Mouse (Mus musculus) C2C12 (cell line): ENCODE measurements at regions not wholly inside any gene's neighbourhood (a gene's known extent, or its start where the extent isn't known, plus 50 kb on each side); places are given as distances from the start of the nearest gene placed in this dataset.

Experiments used
- H3K27me3 ChIP-seq: one replicate; pipeline ENCODE4 v1.6.1; 2011; ENCODE audit not compliant: control insufficient read depth, insufficient read depth, insufficient read length
- H3K36me3 ChIP-seq: one replicate; pipeline ENCODE4 v1.6.1; 2011; ENCODE audit not compliant: control insufficient read depth, insufficient read depth
- H3K4me3 ChIP-seq: one replicate; pipeline ENCODE4 v1.5.1; 2011; ENCODE audit warnings: mild to moderate bottlenecking, control low read depth; ENCODE audit not compliant: poor library complexity, insufficient read depth, severe bottlenecking
- H3K79me2 ChIP-seq: one replicate; pipeline ENCODE4 v1.6.1; 2011; ENCODE audit not compliant: control insufficient read depth, insufficient read depth
- H3K79me3 ChIP-seq: one replicate; pipeline ENCODE4 v1.6.1; 2011; ENCODE audit warnings: low read depth, control low read depth
- H3ac ChIP-seq: one replicate; pipeline ENCODE3; 2011; ENCODE audit warnings: low read depth; ENCODE audit not compliant: control insufficient read depth, insufficient read length
- CEBPB ChIP-seq: IDR thresholded peaks from one replicate; pipeline ENCODE4 v1.6.1; 2011; ENCODE audit warnings: low read depth, mild to moderate bottlenecking, control low read depth, moderate library complexity
- CTCF ChIP-seq: IDR thresholded peaks from one replicate; pipeline ENCODE4 v1.5.1; 2011; ENCODE audit not compliant: control insufficient read depth, insufficient read depth, insufficient read length
- FOSL1 ChIP-seq: IDR thresholded peaks from one replicate; pipeline ENCODE4 v1.8.0; 2011; ENCODE audit warnings: mild to moderate bottlenecking, low read length; ENCODE audit not compliant: poor library complexity, insufficient read depth, severe bottlenecking
- MAX ChIP-seq: IDR thresholded peaks from one replicate; pipeline ENCODE4 v1.6.1; 2011; ENCODE audit warnings: mild to moderate bottlenecking, control low read depth
- MYOD1 ChIP-seq: IDR thresholded peaks from one replicate; pipeline ENCODE4 v1.6.1; 2011; ENCODE audit warnings: low read depth; ENCODE audit not compliant: control insufficient read depth, insufficient read length
- MYOG ChIP-seq: IDR thresholded peaks from one replicate; pipeline ENCODE4 v1.6.1; 2011; ENCODE audit not compliant: control insufficient read depth, insufficient read length; ENCODE audit errors: extremely low read depth
- USF1 ChIP-seq: IDR thresholded peaks from one replicate; pipeline ENCODE4 v1.6.1; 2011; ENCODE audit warnings: low read depth, mild to moderate bottlenecking, control low read depth, moderate library complexity

GRCm38 (mm10) chr9:85121059-85121458 is 191.5 kb upstream of the Gm11114 start:
- Histone ChIP-seq H3K79me2 (no peaks in the 10 kb centered on the region), H3K36me3 (no peaks in the 10 kb centered on the region), H3K79me3 (no peaks in the 10 kb centered on the region), H3K4me3 (no peak overlapping the region), H3ac (no peak overlapping the region), H3K27me3 (no peaks in the 10 kb centered on the region)
- TF ChIP-seq MYOD1 (no peak), FOSL1 (no peak), MYOG (no peak), USF1 (no peak), CEBPB (no peak), CTCF (no peak), MAX (no peak)

DNA sequence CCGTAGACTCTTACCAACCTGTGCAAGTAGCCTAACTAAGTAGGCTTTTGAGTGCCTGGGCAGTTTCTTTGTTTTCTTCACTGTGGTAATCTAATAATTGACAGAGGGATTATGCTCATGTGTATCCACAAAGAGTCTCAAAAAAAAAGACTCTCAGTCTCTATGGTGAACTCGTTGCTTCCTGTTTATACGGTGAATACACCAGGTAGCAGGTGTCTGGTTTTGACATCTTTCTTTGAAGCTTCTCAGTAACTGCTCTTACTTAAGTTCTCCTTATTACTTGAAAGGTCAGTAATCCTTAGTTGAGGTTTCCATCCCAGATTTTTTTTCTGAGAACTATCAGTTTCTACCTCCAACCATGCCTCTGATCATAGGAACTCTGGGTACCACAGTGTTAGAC is 188.9 kb upstream of the Gm11114 start:
- TF ChIP-seq MYOG (no peak), FOSL1 (no peak), CTCF (no peak), MAX (no peak), USF1 (no peak), CEBPB (no peak), MYOD1 (no peak)
- Histone ChIP-seq H3ac (no peak overlapping the region), H3K79me2 (no peaks in the 10 kb centered on the region), H3K79me3 (no peaks in the 10 kb centered on the region), H3K4me3 (no peak overlapping the region), H3K36me3 (no peaks in the 10 kb centered on the region), H3K27me3 (no peaks in the 10 kb centered on the region)

GRCm38 (mm10) chr9:85125775-85126174 is 186.8 kb upstream of the Gm11114 start:
- TF ChIP-seq MYOG = no peak
- TF ChIP-seq FOSL1 = no peak
- TF ChIP-seq MYOD1 = no peak
- no peak for TF ChIP-seq MAX
- no peak for TF ChIP-seq USF1
- no peak for TF ChIP-seq CEBPB
- TF ChIP-seq CTCF = no peak
- Histone ChIP-seq H3ac (no peak overlapping the region), H3K79me3 (no peaks in the 10 kb centered on the region), H3K79me2 (no peaks in the 10 kb centered on the region), H3K27me3 (no peaks in the 10 kb centered on the region), H3K36me3 (no peaks in the 10 kb centered on the region), H3K4me3 (no peak overlapping the region)

- Histone ChIP-seq H3K27me3 (no peaks in the 10 kb centered on the region), H3K79me2 (no peaks in the 10 kb centered on the region), H3K36me3 (no peaks in the 10 kb centered on the region), H3K79me3 (no peaks in the 10 kb centered on the region), H3ac (no peak overlapping the region), H3K4me3 (no peak overlapping the region)
- TF ChIP-seq USF1 = no peak
- no peak for TF ChIP-seq FOSL1
- TF ChIP-seq MAX = no peak
- TF ChIP-seq MYOD1 = no peak
- TF ChIP-seq CEBPB = no peak
- TF ChIP-seq MYOG = no peak
- TF ChIP-seq CTCF = no peak
These were observed 186.0 kb upstream of the Gm11114 start for GRCm38 (mm10) chr9:85126541-85126940.

DNA sequence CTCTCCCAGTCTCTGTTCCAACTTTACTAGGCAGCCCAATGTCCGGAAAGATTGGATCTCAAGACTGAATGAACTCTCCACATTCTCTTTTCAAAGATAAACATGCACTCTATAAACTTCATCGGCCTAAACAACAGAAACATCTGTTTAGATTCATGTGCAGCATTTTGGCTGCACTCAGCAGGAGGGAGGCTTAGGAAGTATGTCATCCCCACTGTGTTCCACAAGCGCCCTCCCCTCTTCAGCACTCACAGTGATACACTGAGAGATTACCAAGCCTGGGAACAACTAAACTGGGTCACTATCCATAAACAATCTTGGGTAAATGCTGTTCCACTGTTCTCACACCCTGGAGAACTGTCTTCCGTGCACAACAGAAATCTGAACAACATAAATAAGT is 185.5 kb upstream of the Gm11114 start:
- TF ChIP-seq FOSL1 (no peak), MAX (no peak), MYOG (no peak), CTCF (no peak), MYOD1 (no peak), USF1 (no peak), CEBPB (no peak)
- H3K79me3 ChIP-seq = no peaks in the 10 kb centered on the region
- H3K27me3 ChIP-seq = no peaks in the 10 kb centered on the region
- H3K4me3 ChIP-seq = no peak overlapping the region
- H3K79me2 ChIP-seq = no peaks in the 10 kb centered on the region
- no peaks in the 10 kb centered on the region for H3K36me3 ChIP-seq
- no peak overlapping the region for H3ac ChIP-seq

DNA sequence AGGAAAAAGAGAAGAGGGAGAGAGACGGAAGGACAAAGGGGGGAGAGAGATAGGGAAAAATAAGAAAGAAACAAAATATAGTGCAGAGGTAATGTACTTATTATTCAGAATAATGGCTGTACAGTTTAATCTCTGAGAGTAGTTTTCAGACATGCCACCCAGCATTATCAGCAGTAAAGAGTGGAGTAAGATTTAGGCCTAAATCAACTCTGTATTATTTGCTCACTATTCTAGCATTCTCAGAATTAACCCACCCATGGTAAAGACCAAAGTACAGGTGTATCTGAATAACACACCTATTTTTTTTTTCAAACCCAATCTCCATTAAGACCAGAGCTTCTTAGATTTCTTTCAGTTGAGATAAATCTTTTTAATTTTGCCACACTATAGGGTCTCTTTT is 177.7 kb upstream of the Gm11114 start:
- TF ChIP-seq MAX (no peak), CEBPB (no peak), USF1 (no peak), CTCF (no peak), MYOD1 (no peak), FOSL1 (no peak)
- no peaks in the 10 kb centered on the region for H3K79me3 ChIP-seq
- no peak overlapping the region for H3ac ChIP-seq
- H3K79me2 ChIP-seq = no peaks in the 10 kb centered on the region
- H3K27me3 ChIP-seq = no peaks in the 10 kb centered on the region
- H3K4me3 ChIP-seq = no peak overlapping the region
- H3K36me3 ChIP-seq = no peaks in the 10 kb centered on the region
